Mouse (Mus musculus) kidney, postnatal 25 days (tissue): Measurements from ENCODE around the gene Ttc13.

Experiments
- DNase-seq, 2 experiments: peaks; one replicate each; pipeline ENCODE4 v3.0.0; 2021; ENCODE audit warnings: mixed read lengths in 2 of 2

The Ttc13 gene

GRCm38 (mm10) chr8:124702183-124702582, 19.6 kb downstream of the Ttc13 start:
- DNase-seq = no peak

- DNase-seq = no peak
These were observed 20.8 kb downstream of the Ttc13 start for GRCm38 (mm10) chr8:124701023-124701422.

- no peak for DNase-seq
These were observed 21.5 kb downstream of the Ttc13 start for GRCm38 (mm10) chr8:124700271-124700670.

GRCm38 (mm10) chr8:124695424-124696100, 26.2 kb downstream of the Ttc13 start:
- DNase-seq = no peak

GRCm38 (mm10) chr8:124691706-124692105, 30.1 kb downstream of the Ttc13 start:
- DNase-seq = no peak

GRCm38 (mm10) chr8:124688899-124689298, 32.9 kb downstream of the Ttc13 start:
- no peak for DNase-seq

- no peak for DNase-seq
These were observed 39.6 kb downstream of the Ttc13 start for GRCm38 (mm10) chr8:124682218-124682617.

- DNase-seq = no peak
These were observed 40.0 kb downstream of the Ttc13 start for GRCm38 (mm10) chr8:124681792-124682157.

GRCm38 (mm10) chr8:124681077-124681791, 40.5 kb downstream of the Ttc13 start:
- DNase-seq = no peak

- DNase-seq = no peak
These were observed 43.5 kb downstream of the Ttc13 start for GRCm38 (mm10) chr8:124678246-124678645.

- DNase-seq = peak; percentile 85 to 86
These were observed 44.3 kb downstream of the Ttc13 start for GRCm38 (mm10) chr8:124677486-124677885.

- no peak for DNase-seq
These were observed 44.7 kb downstream of the Ttc13 start for GRCm38 (mm10) chr8:124677078-124677477.

- DNase-seq = no peak
These were observed 45.1 kb downstream of the Ttc13 start for GRCm38 (mm10) chr8:124676661-124677060.

GRCm38 (mm10) chr8:124672345-124672744, 49.4 kb downstream of the Ttc13 start:
- no peak for DNase-seq

- DNase-seq = no peak
These were observed 53.0 kb downstream of the Ttc13 start for GRCm38 (mm10) chr8:124668798-124669197.

- DNase-seq = no peak
These were observed 57.4 kb downstream of the Ttc13 start for GRCm38 (mm10) chr8:124664414-124664813.

- no peak for DNase-seq
These were observed 57.9 kb downstream of the Ttc13 start for GRCm38 (mm10) chr8:124663874-124664230.

- DNase-seq = peak; percentile 86 to 95
These were observed 58.5 kb downstream of the Ttc13 start, which contains the start of gene 2310022B05Rik for GRCm38 (mm10) chr8:124663112-124663873. Gene 2310022B05Rik (minus strand): TSS chr8:124663369.

- no peak for DNase-seq
These were observed 59.2 kb downstream of the Ttc13 start for GRCm38 (mm10) chr8:124662446-124663111.

- no peak for DNase-seq
These were observed 60.0 kb downstream of the Ttc13 start for GRCm38 (mm10) chr8:124661781-124662180.

- peak; percentile 71 to 73 for DNase-seq
These were observed 63.4 kb downstream of the Ttc13 start for GRCm38 (mm10) chr8:124658415-124658814.

- DNase-seq = no peak
These were observed 63.8 kb downstream of the Ttc13 start for GRCm38 (mm10) chr8:124657961-124658360.
